Mouse (Mus musculus): ENCODE results near the gene Ttc12.

DNA sequence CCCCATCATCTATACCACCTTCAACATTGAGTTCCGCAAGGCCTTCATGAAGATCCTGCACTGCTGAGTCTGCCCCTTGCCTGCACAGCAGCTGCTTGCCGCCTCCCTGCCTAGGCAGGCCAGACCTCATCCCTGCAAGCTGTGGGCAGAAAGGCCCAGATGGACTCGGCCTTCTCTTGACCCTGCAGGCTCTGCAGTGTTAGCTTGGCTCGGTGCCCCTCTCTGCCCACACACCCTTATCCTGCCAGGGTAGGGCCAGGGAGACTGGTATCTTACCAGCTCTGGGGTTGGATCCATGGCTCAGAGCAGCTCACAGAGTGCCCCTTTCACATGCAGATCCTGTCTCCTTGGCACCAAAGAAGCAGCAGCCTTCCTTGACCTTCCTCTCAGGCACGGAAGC, 79.0 kb downstream of the Ttc12 start:
- no peak for TF ChIP-seq BHLHE40 (IDR thresholded peaks at IDR 0.05; ENCODE audit: low read depth, low read length)
- no peak for TF ChIP-seq POLR2A (IDR thresholded peaks at IDR 0.05; ENCODE audit: low read depth, low read length)
- no peak for TF ChIP-seq CTCF (conservative IDR thresholded peaks at IDR 0.05 in 1 of 2, IDR thresholded peaks at IDR 0.05 in 1 of 2; ENCODE audit: low read depth in 2 of 2, low read length in 2 of 2)
- no peak for TF ChIP-seq ZC3H11A (IDR thresholded peaks at IDR 0.05; ENCODE audit: low read depth, low read length)
- no peak for TF ChIP-seq USF1 (IDR thresholded peaks at IDR 0.05; ENCODE audit: low read depth, low read length)
- no peak for TF ChIP-seq GABPA (IDR thresholded peaks at IDR 0.05; ENCODE audit: insufficient replicate concordance, low read depth, low read length)
- no peak for TF ChIP-seq TBP (conservative IDR thresholded peaks at IDR 0.05; ENCODE audit: low read depth, low read length)
- TF ChIP-seq SIN3A (IDR thresholded peaks at IDR 0.05; ENCODE audit: low read length): no peak
- TF ChIP-seq E2F4 (IDR thresholded peaks at IDR 0.05; ENCODE audit: insufficient replicate concordance, low read depth, low read length): no peak
- TF ChIP-seq MAX (IDR thresholded peaks at IDR 0.05; ENCODE audit: low read length): no peak
- no peak for TF ChIP-seq ELF1 (IDR thresholded peaks at IDR 0.05; ENCODE audit: low read depth, low read length)
